Mouse (Mus musculus): ENCODE measurements around the gene Ms4a4a.

DNA sequence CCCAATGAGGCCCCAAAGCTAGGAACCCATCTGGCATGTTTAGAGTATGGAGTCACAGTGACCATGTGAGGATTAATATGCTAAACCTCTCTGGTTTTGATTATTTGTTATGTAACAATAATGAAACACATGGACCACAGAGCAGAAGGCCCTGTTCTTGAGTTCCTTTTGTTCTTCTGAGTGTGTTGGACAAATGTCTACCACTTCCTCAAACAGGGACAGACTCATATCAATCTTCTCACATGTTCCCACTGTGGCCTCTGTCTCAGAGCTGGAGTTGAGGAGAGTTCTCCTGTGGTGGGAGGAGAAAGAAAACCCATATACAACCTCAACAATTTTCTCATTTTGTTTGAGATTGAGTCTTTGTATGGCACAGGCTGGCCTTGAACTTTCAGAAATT is 32.2 kb upstream of the Ms4a4a start:
- TF ChIP-seq GATA1 (IDR thresholded peaks at IDR 0.05; ENCODE audit: borderline replicate concordance, low read length), result no peak
- no peak for TF ChIP-seq FLI1 (IDR thresholded peaks at IDR 0.05; ENCODE audit: low read length)

All from megakaryocyte, embryonic 14.5 days (primary cell).